Mouse (Mus musculus): ENCODE measurements around the gene Pwwp2b.

Gene Pwwp2b

GRCm38 (mm10) chr7:139265634-139266033, 17.4 kb downstream of the Pwwp2b start:
- DNase-seq = no peak

GRCm38 (mm10) chr7:139266431-139266830, 18.1 kb downstream of the Pwwp2b start:
- peak; percentile 68 to 78 for DNase-seq

GRCm38 (mm10) chr7:139266886-139267870, 18.9 kb downstream of the Pwwp2b start:
- peak in 1 of 2 experiments; percentile 50 for DNase-seq

- DNase-seq = no peak
These were observed 22.5 kb downstream of the Pwwp2b start for GRCm38 (mm10) chr7:139270738-139271137.

GRCm38 (mm10) chr7:139271871-139272270, 23.6 kb downstream of the Pwwp2b start:
- DNase-seq = no peak

- DNase-seq = no peak
These were observed 24.5 kb downstream of the Pwwp2b start for GRCm38 (mm10) chr7:139272639-139273396.

GRCm38 (mm10) chr7:139273397-139273719, 25.1 kb downstream of the Pwwp2b start:
- DNase-seq = peak; percentile 39 to 41

- peak in 1 of 2 experiments; percentile 33 for DNase-seq
These were observed 27.3 kb downstream of the Pwwp2b start for GRCm38 (mm10) chr7:139275586-139275985.

GRCm38 (mm10) chr7:139276150-139276549, 27.9 kb downstream of the Pwwp2b start:
- no peak for DNase-seq

GRCm38 (mm10) chr7:139277536-139277935, 29.3 kb downstream of the Pwwp2b start:
- DNase-seq = no peak

GRCm38 (mm10) chr7:139279571-139279970, 31.3 kb downstream of the Pwwp2b start:
- DNase-seq = no peak

GRCm38 (mm10) chr7:139280044-139280443, 31.8 kb downstream of the Pwwp2b start:
- DNase-seq = peak in 1 of 2 experiments; percentile 61

- DNase-seq = no peak
These were observed 32.9 kb downstream of the Pwwp2b start for GRCm38 (mm10) chr7:139281195-139281594.

GRCm38 (mm10) chr7:139282037-139282436, 33.8 kb downstream of the Pwwp2b start:
- no peak for DNase-seq

GRCm38 (mm10) chr7:139285295-139285943, 37.1 kb downstream of the Pwwp2b start:
- no peak for DNase-seq

GRCm38 (mm10) chr7:139288540-139288939, 40.3 kb downstream of the Pwwp2b start:
- no peak for DNase-seq

GRCm38 (mm10) chr7:139293350-139293749, 45.1 kb downstream of the Pwwp2b start:
- no peak for DNase-seq

- no peak for DNase-seq
These were observed 45.8 kb downstream of the Pwwp2b start for GRCm38 (mm10) chr7:139294076-139294475.

GRCm38 (mm10) chr7:139295653-139296052, 47.4 kb downstream of the Pwwp2b start:
- no peak for DNase-seq

GRCm38 (mm10) chr7:139296552-139297100, 48.3 kb downstream of the Pwwp2b start:
- DNase-seq = no peak

GRCm38 (mm10) chr7:139298446-139298845, 50.2 kb downstream of the Pwwp2b start:
- peak; percentile 6 to 42 for DNase-seq

- DNase-seq = peak; percentile 91 to 95
These were observed 51.1 kb downstream of the Pwwp2b start for GRCm38 (mm10) chr7:139299424-139299823.

GRCm38 (mm10) chr7:139300423-139300822, 52.1 kb downstream of the Pwwp2b start:
- peak; percentile 93 to 95 for DNase-seq

All from cerebellum, postnatal 25 days (tissue).